Mouse (Mus musculus) ES-Bruce4 (cell line): ENCODE measurements around the gene Trip13.

Source experiments
- CTCF ChIP-seq: IDR thresholded peaks from one replicate; pipeline ENCODE4 v1.8.1; 2011; ENCODE audit warnings: low read depth, low read length
- POLR2A ChIP-seq: IDR thresholded peaks from one replicate; pipeline ENCODE4 v1.8.1; 2011; ENCODE audit warnings: low read length; ENCODE audit not compliant: insufficient read depth

DNA sequence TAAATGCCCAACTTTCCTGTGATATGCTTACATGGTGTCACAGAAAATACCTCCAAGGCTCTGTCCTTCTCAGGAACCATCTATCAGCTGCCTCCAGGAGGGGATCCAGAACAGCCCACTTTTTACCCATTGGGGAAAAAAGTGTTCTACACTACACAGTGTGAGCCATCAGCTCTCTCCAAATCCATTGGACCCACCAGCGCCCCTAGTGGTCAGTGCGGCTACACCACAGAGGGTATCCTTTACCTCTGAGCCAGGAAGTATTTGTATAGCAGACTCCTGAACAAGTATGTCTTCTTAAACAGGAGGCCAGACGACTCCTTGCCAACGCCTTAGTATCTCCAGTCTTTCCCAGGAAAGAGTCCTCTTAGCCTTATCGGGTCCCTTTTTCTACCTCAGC, 57.8 kb downstream of the Trip13 start:
- peak; percentile 15 for TF ChIP-seq CTCF
- TF ChIP-seq POLR2A, result no peak
